Mouse (Mus musculus): Measurements from ENCODE around the gene Olfr980. TPM values are rescaled to one million over a fixed set of nuclear protein-coding genes. Genes with fewer than 3 reads are reported as not detected.
"Not testable (repeated sequence)": the region's sequence is repeated elsewhere in the genome, so short reads cannot be mapped to it uniquely, and the experiment has no call there.

The Olfr980 gene
- polyA plus RNA-seq (2016; fragmentation: Nextera tagmentation; extraction: Ambion mirVana) = not detected in 2 replicates

- Histone ChIP-seq H3K9me3 (no peaks in the 10 kb centered on the region), H3K4me3 (no peak within 1 kb of the TSS), H3K4me1 (replicated peaks) (no peaks in the 10 kb centered on the region), H3K27ac (no peak within 1 kb of the TSS), H3K27me3 (ENCODE audit: insufficient read depth, poor library complexity, severe bottlenecking) (no peaks in the 10 kb centered on the region), H3K36me3 (no peaks in the 10 kb centered on the region)
- 94% methylated on average over 1 of the region's 1 CpGs for WGBS
- DNase-seq (ENCODE audit: low spot score) = no peak
Measured at GRCm38 (mm10) chr9:40009482-40009881, at the start of gene Olfr980. Gene Olfr980, minus strand, starts transcription at chr9:40009582.

DNA sequence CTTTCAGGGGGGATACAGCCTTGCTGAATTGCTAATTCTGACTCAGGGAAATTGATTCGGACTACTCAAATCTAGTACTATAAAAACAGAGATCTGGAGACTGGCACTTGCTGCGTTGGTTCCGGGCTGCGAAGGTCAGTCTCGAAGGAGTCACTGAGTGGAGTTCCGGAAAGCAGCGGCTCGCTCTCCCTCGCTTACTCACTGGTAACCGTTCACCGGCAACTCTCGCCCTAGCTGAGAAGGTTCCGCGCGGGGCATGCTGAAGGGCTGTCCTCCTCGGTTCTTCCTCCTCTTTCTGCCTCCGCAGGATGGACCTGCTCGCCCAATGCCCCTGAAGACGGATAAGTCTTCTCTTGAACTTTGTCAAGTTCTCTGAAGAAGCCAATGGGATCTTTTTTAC lies 40.8 kb upstream of the Olfr980 start:
- WGBS = 93% methylated on average over 19 of the region's 19 CpGs
- no peak overlapping the region for H3K4me3 ChIP-seq
- DNase-seq (ENCODE audit: low spot score) = no peak
- H3K27ac ChIP-seq = no peak overlapping the region
- no peaks in the 10 kb centered on the region for H3K4me1 ChIP-seq (replicated peaks)
- H3K9me3 ChIP-seq = no peaks in the 10 kb centered on the region
- H3K36me3 ChIP-seq = no peaks in the 10 kb centered on the region
- H3K27me3 ChIP-seq (ENCODE audit: insufficient read depth, poor library complexity, severe bottlenecking) = no peaks in the 10 kb centered on the region

- no peaks in the 10 kb centered on the region for H3K4me1 ChIP-seq (replicated peaks)
- H3K36me3 ChIP-seq = no peaks in the 10 kb centered on the region
- 0 out of 2 replicates have a peak, but pooled peaks cover 3% of the 10 kb centered on the region for H3K9me3 ChIP-seq
- 75% methylated on average over 2 of the region's 2 CpGs for WGBS
- H3K4me3 ChIP-seq = no peak within 1 kb of the TSS
- H3K27ac ChIP-seq = no peak within 1 kb of the TSS
- DNase-seq (ENCODE audit: low spot score) = no peak
- no peaks in the 10 kb centered on the region for H3K27me3 ChIP-seq (ENCODE audit: insufficient read depth, poor library complexity, severe bottlenecking)
Measured at GRCm38 (mm10) chr9:40021164-40021563, 11.8 kb upstream of the Olfr980 start, which contains the start of gene Olfr981. Gene Olfr981, plus strand, starts transcription at chr9:40021464.

DNA sequence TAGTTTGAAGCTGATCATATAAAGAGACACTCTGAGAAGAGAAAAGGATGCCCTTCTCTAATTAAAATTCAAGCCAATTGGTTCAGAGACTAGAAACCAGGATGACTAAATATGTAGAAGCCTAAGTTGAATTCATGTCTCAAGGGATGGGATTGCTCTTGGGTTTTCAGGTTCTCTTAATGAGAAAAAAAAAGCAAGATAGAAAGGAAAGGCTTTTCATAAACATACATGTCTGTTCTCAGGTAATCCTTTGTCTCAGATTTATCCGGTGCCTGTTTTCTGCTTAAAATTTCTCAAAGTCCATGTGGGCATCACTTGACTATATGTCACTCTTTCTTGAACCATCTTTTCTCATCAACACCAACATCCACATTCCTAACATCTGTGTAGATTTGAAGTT lies 6.0 kb downstream of the Olfr980 start, which contains the start of gene Olfr979:
Olfr979 (minus strand) TSS at position 101 of the 400 bp plus-strand sequence.
- no peak for DNase-seq (ENCODE audit: low spot score)
- H3K27ac ChIP-seq = no peak within 1 kb of the TSS
- H3K9me3 ChIP-seq = no peaks in the 10 kb centered on the region
- WGBS = 95% methylated on average over 1 of the region's 1 CpGs
- H3K4me3 ChIP-seq = no peak within 1 kb of the TSS
- H3K4me1 ChIP-seq (replicated peaks) = no peaks in the 10 kb centered on the region
- H3K36me3 ChIP-seq = no peaks in the 10 kb centered on the region
- H3K27me3 ChIP-seq (ENCODE audit: insufficient read depth, poor library complexity, severe bottlenecking) = no peaks in the 10 kb centered on the region

DNA sequence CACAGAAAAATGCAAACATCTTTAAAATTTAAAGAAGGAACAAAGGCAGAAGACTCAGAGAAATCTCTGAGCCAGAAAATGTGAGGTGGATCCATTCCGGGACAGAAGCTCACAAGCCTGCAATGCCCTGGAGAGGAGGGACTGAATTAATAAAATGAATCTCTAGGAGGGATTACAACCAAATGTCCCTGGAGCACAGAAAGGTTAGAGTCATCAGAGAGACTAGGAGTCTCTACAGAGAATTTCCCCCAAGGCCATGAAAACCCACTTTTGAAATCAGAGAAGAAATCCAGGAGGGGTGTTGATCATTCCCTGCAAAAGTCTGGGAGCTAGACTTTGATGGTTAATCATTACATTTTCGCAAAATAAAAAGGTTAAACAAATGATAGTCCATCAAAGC lies 17.6 kb downstream of the Olfr980 start, which contains the start of gene Olfr978:
Olfr978 (plus strand) TSS at position 301 of the 400 bp plus-strand sequence.
- DNase-seq (ENCODE audit: low spot score) = no peak
- H3K27ac ChIP-seq = no peak within 1 kb of the TSS
- no peak within 1 kb of the TSS for H3K4me3 ChIP-seq
- H3K36me3 ChIP-seq = no peaks in the 10 kb centered on the region
- no peaks in the 10 kb centered on the region for H3K9me3 ChIP-seq
- 87% methylated on average over 2 of the region's 2 CpGs for WGBS
- H3K27me3 ChIP-seq (ENCODE audit: insufficient read depth, poor library complexity, severe bottlenecking) = no peaks in the 10 kb centered on the region
- H3K4me1 ChIP-seq (replicated peaks) = no peaks in the 10 kb centered on the region

DNA sequence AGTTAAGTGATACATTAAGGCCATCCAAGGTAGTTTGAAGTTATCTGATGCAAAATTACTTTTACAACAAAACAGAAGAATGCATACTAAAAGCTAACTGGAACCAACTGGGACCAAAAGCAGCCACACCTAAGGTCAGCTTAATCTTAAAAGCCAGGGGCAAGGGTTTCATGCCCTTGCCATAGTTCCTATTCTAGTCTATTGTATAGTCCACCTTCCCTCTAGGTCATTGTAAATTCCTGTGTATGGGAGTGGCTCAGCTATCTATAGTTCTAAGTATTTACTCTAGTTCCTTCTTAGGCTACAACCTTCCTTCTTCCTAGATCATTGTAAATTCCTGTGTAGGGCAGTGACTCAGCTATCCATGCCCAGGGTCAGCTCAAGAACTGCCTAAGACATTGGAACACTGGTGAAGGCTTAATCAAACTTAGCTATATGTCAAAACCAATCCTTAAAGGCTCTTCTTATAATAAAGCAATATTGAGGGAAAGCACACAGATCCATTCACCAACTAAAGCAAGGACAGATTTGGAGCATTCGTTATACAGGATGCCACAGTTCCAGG lies 32.7 kb downstream of the Olfr980 start:
- not testable (repeated sequence) for H3K4me3 ChIP-seq; DNase-seq (ENCODE audit: low spot score); H3K9me3 ChIP-seq; H3K27ac ChIP-seq; H3K27me3 ChIP-seq (ENCODE audit: insufficient read depth, poor library complexity, severe bottlenecking); H3K36me3 ChIP-seq; H3K4me1 ChIP-seq (replicated peaks)
- WGBS = 83% methylated on average over 1 of the region's 1 CpGs

DNA sequence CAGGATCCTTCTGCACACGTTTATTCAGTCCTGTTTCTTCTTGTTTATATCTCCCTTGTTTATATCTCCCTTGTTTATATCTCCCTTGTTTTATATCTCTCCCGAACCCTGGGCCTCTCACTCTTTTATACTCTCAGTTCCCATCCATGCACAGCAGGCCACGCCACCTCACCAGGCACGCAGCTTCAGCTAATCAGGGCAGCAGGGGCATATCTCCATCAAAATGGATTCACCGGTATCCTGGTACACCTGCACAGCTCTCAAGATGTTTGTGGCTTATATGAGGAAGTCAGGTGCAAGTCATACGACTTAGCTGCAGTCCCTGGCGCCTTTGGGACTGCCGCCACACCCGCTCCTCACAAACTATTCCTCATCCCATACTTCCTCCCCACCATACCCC lies 48.3 kb downstream of the Olfr980 start, which contains the start of gene Olfr976:
Olfr976 (minus strand) TSS at position 101 of the 400 bp plus-strand sequence.
- not testable (repeated sequence) for H3K4me1 ChIP-seq (replicated peaks); H3K27ac ChIP-seq; H3K27me3 ChIP-seq (ENCODE audit: insufficient read depth, poor library complexity, severe bottlenecking); H3K4me3 ChIP-seq; H3K9me3 ChIP-seq; H3K36me3 ChIP-seq; DNase-seq (ENCODE audit: low spot score)
- WGBS = 89% methylated on average over 8 of the region's 9 CpGs

Other genes with a start within 250 kb of the Olfr980 start
- not detected in 2 replicates for gene Olfr968, start 226.3 kb downstream of the Olfr980 start, polyA plus RNA-seq (2016; fragmentation: Nextera tagmentation; extraction: Ambion mirVana)
- not detected in 2 replicates for gene Olfr969, start 218.6 kb downstream of the Olfr980 start, polyA plus RNA-seq (2016; fragmentation: Nextera tagmentation; extraction: Ambion mirVana)
- gene Olfr970, start 200.7 kb downstream of the Olfr980 start, polyA plus RNA-seq (2016; fragmentation: Nextera tagmentation; extraction: Ambion mirVana) = not detected in 2 replicates
- not detected in 2 replicates for gene Olfr971, start 172.7 kb downstream of the Olfr980 start, polyA plus RNA-seq (2016; fragmentation: Nextera tagmentation; extraction: Ambion mirVana)
- gene Olfr972, start 143.2 kb downstream of the Olfr980 start, polyA plus RNA-seq (2016; fragmentation: Nextera tagmentation; extraction: Ambion mirVana) = not detected in 2 replicates
- gene Olfr229, start 102.2 kb downstream of the Olfr980 start, polyA plus RNA-seq (2016; fragmentation: Nextera tagmentation; extraction: Ambion mirVana) = not detected in 2 replicates
- gene Olfr974, start 72.1 kb downstream of the Olfr980 start, polyA plus RNA-seq (2016; fragmentation: Nextera tagmentation; extraction: Ambion mirVana) = not detected in 2 replicates
- gene Olfr975, start 57.5 kb downstream of the Olfr980 start, polyA plus RNA-seq (2016; fragmentation: Nextera tagmentation; extraction: Ambion mirVana) = not detected in 2 replicates
- gene Olfr976, start 48.4 kb downstream of the Olfr980 start, polyA plus RNA-seq (2016; fragmentation: Nextera tagmentation; extraction: Ambion mirVana) = not detected in 2 replicates
- gene Olfr978, start 17.5 kb downstream of the Olfr980 start, polyA plus RNA-seq (2016; fragmentation: Nextera tagmentation; extraction: Ambion mirVana) = not detected in 2 replicates
- gene Olfr979, start 6.1 kb downstream of the Olfr980 start, polyA plus RNA-seq (2016; fragmentation: Nextera tagmentation; extraction: Ambion mirVana) = not detected in 2 replicates
- not detected in 2 replicates for gene Olfr981, start 11.9 kb upstream of the Olfr980 start, polyA plus RNA-seq (2016; fragmentation: Nextera tagmentation; extraction: Ambion mirVana)
- gene Olfr982, start 64.2 kb upstream of the Olfr980 start, polyA plus RNA-seq (2016; fragmentation: Nextera tagmentation; extraction: Ambion mirVana) = not detected in 2 replicates
- not detected in 2 replicates for gene Olfr983, start 84.0 kb upstream of the Olfr980 start, polyA plus RNA-seq (2016; fragmentation: Nextera tagmentation; extraction: Ambion mirVana)
- gene Olfr984, start 104.6 kb upstream of the Olfr980 start, polyA plus RNA-seq (2016; fragmentation: Nextera tagmentation; extraction: Ambion mirVana) = 0.04 TPM in 1 of 2 replicates, not detected in the other
- gene Olfr985, start 120.6 kb upstream of the Olfr980 start, polyA plus RNA-seq (2016; fragmentation: Nextera tagmentation; extraction: Ambion mirVana) = not detected in 2 replicates
- not detected in 2 replicates for gene Tmem225, start 138.5 kb upstream of the Olfr980 start, polyA plus RNA-seq (2016; fragmentation: Nextera tagmentation; extraction: Ambion mirVana)
- gene Olfr986, start 171.3 kb upstream of the Olfr980 start, polyA plus RNA-seq (2016; fragmentation: Nextera tagmentation; extraction: Ambion mirVana) = not detected in 2 replicates
- 6.8 and 7.5 TPM in 2 replicates for gene Zfp202, start 182.7 kb upstream of the Olfr980 start, polyA plus RNA-seq (2016; fragmentation: Nextera tagmentation; extraction: Ambion mirVana)

All from hindbrain, embryonic 10.5 days (tissue).